Mouse (Mus musculus) neural tube, embryonic 10.5 days (tissue): ENCODE measurements at regions not wholly inside any gene's neighbourhood (a gene's known extent, or its start where the extent isn't known, plus 50 kb on each side); places are given as distances from the start of the nearest gene placed in this dataset.

Experiments used
- DNase-seq: peaks from one replicate; pipeline ENCODE4 v3.0.0-alpha.2; 2017; ENCODE audit warnings: low spot score; ENCODE audit errors: extremely low spot score

DNA sequence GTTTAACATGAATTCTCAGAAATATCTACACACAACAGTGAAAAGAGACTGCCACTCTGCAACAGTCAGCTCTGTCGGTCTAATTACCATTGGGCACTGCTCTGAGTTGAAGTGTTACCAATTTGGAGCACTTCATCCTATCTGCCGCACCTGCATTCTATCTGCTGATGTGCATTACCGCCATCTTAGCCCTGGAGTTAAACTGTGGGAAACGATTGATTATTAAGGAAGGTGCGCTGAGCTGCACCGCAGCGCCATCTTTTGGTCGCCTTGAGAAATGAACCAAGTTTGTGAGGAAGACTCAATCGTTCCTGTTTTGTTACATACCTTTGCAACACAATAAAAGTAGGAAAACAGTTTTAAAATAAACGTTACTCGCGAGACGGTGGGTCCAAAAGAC lies 110.5 kb downstream of the Rergl start:
- peak; percentile 56 for DNase-seq

DNA sequence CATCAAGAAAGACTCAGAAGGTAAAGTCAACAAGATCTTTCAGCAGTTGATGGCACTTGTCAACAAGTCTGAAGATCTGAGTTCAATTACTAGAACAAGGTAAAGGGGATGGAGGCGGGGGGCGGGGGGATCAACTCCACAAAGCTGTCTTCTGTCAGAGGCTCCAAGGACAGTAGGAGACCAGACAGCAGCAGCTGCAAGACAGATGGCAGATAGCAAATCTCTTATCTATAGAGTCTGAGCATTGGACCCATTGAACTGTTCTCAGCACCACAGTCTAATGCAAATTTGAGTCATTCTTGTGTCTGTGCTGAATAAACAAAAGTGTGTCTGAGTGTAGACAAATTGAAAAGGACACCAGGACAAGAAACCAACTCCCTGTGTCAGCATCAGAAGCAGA lies 150.8 kb downstream of the Rergl start:
- no peak for DNase-seq

DNA sequence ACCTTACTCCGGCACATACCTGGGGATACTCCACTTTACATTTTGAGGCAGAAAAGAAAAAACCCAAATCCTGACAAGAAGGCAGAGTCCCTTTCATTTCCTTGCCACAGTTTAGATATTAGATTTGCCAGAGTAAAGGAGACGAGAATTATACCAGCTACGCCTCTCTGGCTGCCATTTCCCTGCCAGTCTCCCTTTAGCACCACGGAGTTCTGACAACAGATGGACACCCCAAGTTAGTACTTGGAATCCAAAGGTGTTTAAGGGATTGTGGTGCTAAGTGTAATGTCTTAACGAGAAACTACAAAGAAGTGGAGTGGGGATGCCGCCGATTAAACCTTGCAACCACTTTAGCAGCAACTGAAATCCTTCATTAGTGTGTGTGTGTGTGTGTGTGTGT lies 176.6 kb downstream of the Rergl start:
- DNase-seq, result no peak

DNA sequence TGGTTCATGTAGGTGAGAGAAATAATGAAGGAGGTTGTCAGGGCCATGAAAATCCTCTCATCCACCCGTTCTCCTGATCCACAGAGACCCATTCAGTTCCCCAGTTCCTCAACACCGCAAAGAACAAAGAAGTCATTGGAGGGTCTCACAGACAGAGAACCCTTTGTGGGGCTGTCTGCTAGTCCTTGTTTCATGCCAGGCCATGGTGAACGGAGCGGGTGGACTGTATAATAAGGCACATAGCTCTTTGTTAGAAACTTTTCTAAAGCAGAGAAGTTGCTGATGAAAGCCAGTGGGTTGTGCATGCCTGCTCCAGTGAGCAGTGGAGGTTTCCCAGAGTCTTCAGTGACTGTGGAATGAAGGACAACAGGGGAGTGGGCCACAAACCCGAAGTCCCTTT lies 194.1 kb downstream of the Rergl start:
- no peak for DNase-seq

DNA sequence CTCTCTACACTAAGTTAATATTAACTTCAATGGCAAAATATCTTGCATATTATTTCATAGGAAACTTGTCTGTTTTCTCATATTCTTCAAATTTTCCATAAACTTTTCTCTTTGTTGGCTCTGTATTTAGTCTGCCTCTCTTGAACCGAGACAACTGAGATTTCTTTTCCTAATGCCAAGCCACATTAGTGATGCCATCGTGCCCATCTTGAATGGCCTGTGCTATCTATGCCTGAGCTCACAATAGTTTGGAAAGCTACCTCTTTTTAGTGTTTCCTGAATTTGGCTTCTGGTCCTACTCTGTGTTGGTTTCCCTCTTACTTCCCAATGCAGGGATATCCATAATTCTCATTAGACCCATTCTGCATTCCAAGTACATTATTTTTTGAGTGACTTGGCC lies 197.5 kb downstream of the Rergl start:
- DNase-seq, result no peak

DNA sequence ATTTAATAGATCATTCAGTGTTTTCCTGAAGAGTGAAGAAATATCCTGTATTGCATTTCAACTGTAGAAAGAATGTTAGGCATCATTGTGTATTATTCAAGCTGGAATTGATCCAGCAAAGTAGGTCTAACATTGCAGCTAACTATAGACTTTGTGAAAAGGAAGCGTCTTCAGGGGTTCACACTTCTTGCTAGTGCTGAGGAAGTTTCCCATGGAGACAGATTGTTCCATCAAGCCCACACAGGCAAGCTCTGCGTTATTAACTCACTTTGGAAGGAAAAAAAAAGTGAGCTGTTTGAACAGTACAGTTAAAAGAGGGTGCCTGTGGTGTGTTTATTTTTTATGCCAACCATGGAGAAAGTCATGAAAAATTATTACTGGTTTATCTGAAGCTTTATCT lies 206.1 kb downstream of the Rergl start:
- DNase-seq, result no peak

DNA sequence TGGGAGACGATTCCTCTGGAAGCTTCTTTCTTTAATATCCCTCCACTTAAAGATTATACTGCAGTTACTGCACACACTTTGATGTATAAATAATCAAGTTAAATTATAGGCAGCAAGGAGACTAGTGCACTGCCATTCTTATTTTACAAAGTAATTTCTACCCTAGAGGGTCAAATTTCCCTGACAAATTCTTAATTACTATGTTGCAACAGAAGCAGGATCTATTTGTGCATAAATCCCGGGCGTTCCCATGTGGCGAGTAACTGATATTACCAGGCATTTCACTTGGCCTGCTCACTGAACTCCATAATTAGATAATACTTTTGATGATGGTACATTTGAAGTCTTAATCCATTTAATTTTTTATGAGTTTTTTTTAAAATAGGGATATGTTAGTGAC lies 222.7 kb downstream of the Rergl start:
- DNase-seq, result no peak

DNA sequence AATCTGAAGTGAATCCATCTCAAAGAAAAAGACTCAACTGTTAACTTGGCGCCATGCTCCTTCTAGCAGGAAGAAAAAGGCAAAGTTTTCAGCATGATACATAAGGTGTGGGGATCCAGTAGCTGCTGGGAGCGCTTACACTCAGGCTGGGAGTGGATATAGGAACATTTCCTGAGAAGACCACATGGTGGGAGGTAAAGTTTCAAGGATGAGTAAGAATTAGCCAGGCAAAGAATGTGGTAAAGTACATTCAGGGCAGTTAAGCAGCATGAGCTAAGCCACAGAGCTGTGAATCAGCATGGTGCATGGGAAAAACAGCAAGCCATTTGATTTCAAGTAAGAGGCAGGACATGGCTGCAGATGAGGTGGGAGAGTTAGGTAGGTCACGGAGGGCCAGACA lies 226.3 kb downstream of the Rergl start:
- no peak for DNase-seq

DNA sequence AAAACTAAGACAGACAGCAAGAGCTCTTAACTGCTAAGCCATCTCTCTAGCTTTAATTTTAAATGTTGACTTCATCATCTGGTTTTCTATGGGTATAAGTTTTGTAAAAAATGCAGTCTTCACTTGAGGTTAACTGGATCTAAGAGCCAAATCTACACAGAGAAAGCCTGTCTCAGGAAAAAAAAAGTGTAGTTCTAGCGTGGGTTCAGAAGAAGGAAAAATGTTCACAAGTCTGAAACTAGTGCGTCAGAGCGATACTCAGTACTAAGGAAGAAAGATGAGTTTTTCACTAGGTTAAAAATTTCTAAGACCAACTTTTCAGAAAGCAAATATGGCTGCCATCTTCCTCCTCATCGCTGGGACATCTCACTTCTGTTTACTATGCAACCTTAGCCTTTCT lies 248.1 kb downstream of the Rergl start:
- DNase-seq, result no peak

DNA sequence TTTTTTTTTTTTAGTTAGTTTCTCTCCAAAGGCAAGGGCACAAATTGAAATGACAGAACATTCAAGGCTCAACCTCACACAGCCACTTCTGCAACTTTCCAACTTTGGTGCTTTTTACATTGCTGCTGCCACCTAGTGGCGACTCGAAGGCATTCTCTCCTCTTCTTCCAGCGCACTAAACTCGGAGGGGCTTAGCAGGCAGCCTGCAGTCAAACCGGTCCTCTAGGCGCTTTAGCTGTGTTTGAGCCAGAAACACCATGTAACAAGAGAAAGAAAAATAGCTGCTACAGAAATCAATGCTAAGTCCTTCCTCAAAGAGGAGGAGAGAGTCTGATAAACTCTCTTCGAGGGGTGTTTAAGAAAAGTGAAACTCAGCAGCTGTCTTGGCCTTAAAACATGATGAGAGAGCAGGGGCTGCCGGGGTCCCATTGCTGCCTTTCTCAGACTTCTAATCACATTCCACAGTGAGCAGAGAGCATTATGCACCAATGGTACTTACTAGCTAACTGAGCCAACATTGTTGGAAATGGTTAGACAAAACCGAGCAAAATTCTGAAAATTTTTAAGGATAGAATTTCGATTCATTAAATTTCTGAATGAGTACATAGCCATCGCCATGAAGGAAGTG lies 252.7 kb downstream of the Rergl start:
- peak; percentile 68 for DNase-seq

DNA sequence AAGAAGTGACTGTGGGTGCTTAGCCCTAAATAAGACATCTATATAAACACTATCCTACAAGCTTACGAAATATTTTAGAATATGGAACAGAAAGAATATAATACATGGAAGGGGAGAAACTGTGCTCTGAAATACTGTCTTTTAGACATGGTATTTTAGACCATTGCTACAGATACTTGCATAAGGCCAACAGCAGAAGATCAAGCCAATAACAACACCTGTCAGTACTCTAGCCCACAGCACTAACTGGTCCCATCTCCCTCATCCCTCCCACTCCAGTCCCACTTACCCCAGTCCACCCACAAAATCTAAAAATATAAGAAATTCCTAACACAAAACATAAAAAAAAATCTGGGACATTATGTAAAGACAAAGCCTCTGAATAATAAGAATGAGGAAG lies 275.6 kb downstream of the Rergl start:
- no peak for DNase-seq

DNA sequence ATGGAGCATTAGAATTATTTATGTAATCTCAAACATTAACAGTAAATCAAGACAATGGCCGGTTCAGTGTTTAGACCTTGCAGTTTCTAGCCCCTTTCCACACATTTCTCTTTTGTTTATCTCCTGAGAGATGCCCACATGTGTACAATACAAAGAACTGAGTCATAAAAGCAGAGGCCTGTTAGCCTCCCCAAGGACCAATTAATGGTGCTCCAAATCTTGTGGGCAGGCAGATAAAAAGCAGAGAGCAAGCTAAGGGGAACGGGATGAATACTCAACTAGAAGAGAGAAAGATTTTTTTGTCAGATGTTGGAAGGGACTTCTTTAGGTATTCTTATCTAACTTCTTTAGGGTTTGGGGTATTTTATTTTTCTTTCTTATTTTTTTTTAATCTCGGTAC lies 287.3 kb downstream of the Rergl start:
- DNase-seq, result no peak

DNA sequence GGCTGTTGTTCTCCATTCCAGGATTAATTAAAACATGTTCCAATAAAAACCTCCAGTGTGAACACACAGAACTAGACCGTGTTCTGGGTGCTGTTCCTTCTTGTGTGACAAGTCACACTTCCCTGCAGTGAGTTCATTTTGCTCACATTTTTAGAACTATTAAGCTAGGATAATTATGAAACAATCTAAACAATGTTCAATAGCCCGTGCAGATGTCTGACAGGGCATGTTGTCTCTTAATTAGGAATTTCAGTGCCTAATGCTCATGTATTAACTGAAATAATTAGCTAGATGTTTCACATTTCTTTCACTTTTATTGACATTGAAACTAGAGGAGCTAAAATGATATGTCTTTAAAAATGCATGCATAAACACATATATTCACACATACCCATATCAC lies 291.5 kb downstream of the Rergl start:
- no peak for DNase-seq

DNA sequence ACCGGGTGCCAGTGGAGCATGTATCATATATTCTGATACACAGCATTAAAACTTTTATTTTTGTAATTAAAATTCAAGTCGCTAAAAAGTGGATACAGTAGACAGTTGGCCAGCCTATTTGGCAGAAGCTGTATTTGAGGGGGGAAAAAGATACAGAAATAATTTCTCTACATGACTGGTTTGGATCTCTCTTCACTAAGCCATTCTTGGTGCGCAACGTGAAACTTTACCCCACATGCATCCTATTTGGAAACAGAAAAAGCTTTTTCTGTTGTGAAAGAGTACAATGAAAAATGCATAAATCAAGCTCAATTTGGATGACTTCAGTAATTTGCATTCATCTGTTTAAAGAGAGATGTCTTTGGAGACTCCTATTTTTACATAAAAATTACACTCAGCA lies 303.2 kb downstream of the Rergl start:
- no peak for DNase-seq

DNA sequence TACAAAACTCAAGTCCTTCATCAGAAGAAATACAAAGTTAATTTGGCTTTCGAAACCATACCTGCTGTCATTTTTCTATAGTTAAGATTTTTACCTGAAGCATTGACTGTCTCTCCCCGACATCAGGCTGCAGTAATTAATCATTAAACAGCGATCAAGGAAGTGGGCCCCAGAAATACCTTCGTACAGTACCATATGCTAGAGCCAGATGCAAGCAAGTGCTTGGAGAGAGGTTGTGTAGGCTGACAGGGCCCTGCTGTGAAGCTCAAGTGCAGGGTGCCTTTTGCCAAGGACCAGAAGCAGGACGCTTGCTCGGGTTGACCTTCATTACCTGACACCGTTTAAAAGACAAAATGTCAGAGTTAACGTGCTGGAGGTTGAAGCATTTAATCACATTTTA lies 315.3 kb downstream of the Rergl start:
- no peak for DNase-seq

DNA sequence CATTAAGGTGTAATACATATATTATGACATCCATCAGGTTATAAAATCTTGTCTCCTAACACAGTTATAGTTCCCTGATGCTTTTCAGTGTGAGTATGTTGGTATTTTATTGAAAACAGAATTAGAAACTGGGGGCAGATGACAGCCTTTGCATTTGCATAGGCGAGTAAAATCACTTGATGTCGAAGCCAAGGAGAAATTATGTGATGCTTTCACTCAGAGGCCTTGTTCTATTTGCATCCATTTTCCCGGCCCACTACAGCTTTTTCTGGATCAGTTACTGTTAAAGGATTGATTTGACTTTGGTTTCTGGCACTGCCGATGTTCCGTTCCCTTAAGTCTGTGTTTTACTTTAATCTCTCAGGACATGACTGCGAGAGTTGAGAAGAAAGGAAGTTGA lies 341.4 kb downstream of the Rergl start:
- no peak for DNase-seq

DNA sequence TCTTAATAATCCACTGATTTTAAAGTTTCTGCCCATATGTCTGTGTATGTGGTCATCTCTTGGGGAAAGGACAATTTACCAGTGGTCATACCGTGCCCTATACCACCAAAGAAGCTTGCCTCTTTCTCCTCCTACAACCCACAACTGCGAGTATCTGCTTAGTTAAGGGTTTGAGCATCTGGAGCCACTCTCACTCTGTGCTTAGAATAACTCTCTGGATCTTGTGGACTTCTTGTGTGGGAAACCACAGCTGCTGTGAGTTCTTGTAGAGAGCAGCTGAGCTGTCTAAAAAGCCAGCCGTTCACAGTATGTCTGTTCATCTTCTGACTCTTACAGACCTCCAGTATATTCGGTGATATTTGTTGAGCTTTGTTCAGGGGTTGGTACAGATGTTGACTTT lies 342.0 kb downstream of the Rergl start:
- no peak for DNase-seq

DNA sequence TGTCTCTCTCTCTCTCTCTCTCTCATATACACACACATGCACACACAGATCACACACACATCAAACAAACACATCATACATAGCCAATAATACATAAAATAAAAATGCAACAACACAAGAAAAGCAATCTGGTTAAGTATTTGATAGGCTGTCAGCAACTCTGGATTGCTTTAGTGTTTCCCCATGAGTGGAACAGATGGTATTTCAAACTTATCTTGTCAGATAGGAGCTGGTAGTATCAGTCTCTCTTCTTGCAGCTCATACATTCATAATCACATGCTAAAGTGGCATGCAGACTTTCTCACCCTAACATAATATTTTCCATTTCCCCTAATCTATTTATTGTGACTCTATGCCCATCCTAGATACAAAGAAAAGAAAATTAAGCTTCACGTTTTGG lies 347.0 kb downstream of the Rergl start:
- no peak for DNase-seq

DNA sequence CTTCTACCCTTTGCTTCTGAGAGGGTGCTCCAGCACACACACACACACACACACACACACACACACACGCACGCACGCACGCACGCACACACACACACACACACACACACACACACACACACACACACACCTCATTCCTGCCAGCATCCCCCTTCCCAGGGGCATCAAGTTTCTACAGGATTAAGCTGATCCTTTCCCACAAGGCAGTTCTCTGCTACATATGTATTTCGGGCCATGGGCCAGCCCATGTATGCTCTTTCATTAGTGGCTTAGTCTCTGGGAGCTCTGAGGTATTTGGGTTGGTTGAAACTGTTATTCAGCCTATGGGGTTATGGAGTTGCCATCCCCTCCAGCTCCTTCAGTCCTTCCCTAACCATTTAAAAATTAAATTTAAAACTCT lies 366.1 kb downstream of the Rergl start:
- no peak for DNase-seq

DNA sequence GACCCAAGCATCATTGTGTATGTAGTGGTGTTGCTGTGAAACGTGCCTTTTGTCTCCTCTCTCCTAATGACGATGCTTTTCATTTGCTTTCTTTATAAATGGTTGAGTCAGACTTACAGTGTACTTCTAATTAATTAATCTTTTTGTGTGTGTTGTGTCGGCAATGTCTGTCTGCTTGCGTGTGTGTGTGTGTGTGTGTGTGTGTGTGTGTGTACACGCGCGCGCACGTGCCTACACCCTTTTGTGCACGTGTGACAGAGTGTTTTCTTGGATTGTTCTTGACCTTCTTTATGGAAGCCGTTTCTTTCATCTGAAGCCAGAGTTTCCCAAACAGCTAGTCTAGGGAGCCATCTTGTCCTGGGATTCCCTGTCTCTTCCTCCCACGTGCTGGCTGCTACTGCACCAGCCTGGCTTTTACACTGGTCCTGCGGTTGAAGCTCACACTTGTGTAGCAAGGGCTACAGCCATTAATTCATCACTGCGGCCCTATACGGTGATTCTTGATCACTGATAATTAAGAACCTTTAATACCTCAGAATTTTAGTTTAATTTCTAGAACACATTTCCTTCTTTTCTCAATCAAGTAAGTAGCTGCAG lies 369.6 kb downstream of the Rergl start:
- DNase-seq, result no peak

DNA sequence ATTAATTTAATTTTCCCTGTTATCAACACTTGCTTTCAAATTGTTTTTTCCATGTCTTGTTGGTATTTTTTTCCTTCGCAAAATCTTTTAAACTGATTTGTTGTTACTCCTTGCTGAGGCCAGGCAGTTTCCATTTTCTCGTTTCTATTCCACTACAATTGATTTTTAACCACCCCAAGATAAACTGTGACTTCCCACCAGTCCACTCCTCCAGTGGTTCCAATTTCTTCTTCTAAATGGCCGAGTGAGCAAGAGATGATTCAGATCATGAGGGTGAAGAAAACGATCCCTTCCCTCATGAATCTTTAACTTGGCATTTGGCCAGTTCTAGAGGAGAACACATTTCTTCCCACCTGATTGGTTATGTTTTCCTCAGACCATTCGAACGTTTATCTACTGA lies 393.5 kb downstream of the Rergl start:
- DNase-seq, result no peak

DNA sequence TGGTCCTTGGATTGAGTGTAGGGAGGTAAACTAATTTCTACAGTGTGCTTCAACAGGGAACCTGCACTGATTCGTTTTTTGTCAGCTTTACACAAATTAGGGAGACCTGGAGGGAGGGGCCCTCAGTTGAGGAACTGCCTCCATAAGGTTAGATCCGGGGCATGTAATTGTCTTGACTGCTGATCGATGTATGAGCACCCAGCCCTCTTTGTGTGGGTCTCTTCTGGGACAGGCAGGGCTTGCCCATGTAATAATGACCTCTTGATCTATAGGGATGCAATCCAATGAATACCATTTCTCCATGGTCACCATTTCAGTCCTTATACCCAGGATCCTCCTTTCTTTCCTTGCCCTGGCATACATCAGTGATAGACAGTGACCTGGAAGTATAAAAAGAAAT lies 398.4 kb downstream of the Rergl start:
- DNase-seq, result no peak

DNA sequence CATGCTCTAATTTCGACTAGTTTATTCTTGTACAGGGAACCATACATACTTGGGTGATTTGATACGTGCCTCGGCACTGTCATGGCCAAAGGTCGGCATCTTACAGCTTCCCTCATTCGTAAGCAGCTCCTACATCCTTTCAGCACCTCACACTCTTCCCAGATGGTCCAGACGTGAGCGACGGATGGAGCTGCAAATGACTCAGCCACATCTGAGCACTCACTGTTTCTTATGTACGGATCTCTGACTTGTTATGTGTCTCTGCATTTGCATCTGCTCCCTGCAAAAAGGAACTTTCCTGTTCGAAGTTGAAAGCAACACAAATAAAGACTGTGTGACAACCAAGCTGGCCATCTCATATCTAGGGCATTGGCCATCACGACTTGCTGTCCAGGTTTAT lies 402.5 kb downstream of the Rergl start:
- DNase-seq, result no peak

DNA sequence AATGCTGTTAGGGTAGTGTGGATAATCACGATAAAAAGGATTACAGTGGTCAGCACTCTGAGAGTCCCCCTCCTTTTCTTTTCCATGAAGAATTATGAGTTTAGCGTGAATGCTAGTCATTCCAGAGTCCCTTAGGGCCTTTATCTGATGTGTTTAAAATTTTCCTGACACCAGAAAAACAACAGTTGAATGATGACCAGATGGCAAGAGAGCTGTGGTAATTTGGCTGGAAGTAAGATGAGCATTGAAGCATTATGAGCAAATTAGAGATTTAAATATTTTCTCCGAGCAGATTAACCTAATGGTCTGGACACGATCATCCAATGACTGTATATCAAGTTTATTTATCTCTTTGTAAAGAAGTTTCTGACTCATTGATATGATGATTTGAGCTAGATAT lies 417.1 kb upstream of the Igbp1b start:
- no peak for DNase-seq
